Mouse (Mus musculus) cerebellum, adult 11-12 months (tissue): ENCODE results near the gene Emilin3.

Source experiments
- DNase-seq: peaks from one replicate; pipeline ENCODE4 v3.0.0; 2022

The Emilin3 gene

DNA sequence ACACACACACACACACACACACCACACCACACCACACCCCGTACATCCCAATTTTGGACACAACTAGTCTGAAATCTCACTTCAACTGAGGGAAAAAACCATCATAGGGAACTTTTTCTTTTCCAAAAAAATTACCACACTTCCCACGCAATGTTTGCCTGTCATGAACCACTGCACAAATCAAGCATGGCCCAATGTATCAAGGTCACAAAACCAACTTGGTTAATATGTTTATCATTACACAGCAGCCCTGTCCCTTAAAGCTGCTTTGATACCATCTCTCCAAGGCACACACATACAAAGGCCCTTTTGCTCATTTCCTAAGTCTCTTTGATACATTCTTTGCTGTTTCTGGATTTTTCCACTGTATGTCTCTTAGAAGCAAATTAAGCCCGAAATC is 40.8 kb downstream of the Emilin3 start:
- no peak for DNase-seq

- no peak for DNase-seq
Observed at GRCm38 (mm10) chr2:160869446-160869845, 42.7 kb downstream of the Emilin3 start.

GRCm38 (mm10) chr2:160865266-160865665 is 46.9 kb downstream of the Emilin3 start:
- peak; percentile 64 for DNase-seq

DNA sequence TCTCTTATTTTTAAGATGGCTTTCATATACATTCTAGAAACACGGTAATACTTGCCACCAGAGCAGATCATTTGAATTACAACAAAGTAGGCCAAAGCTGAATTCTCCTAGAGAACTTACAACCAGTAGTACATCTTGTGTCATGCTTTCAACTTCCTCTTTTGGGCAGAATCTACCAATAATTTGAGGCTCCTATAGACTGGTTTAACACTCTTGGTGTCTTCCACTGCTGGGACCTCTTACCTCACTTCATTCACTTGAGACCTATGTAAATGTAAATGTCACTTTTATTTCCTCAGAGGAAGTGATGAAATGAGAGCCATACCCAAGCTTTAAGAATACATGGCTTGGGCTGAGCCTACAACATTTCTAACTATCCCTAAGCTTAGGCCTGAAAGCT is 48.0 kb downstream of the Emilin3 start:
- DNase-seq, result no peak

DNA sequence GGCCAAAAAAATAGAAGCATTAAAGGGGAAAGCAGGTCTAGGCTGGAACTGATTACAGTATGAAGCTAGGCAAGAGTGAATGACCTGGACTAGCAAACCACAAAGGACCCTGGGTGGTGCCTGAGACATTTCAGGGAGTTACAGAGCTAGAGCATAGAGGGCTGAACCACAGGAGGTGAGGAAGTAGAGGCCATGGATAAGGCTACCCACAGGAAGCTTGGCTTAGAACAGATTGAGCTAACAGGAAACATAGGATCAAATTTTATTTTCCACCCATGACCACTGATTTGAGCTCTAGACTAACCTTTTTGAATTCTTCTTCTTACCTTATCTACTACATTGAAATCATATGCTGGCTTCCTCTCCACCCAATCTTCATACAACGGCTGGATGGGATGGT is 51.8 kb downstream of the Emilin3 start:
- no peak for DNase-seq
